Mouse (Mus musculus) mouse embryonic stem cell (cell line): ENCODE measurements at regions not wholly inside any gene's neighbourhood (a gene's known extent, or its start where the extent isn't known, plus 50 kb on each side); places are given as distances from the start of the nearest gene placed in this dataset.
"Not testable (repeated sequence)": the region's sequence is repeated elsewhere in the genome, so short reads cannot be mapped to it uniquely, and the experiment has no call there.

ENCODE experiments used
- in situ Hi-C, 2 experiments: fragments of 300-500 bp; cut with MboI; formaldehyde crosslinking; loops; 1 replicate in 1 of 2; 3 replicates in 1 of 2; pipeline ENCODE4 v1.14.3; 2019 to 2020; ENCODE audit warnings: low sequenced_read_pairs in 2 of 2, low pct_unique_long_range_greater_than_20kb in 1 of 2, mixed read lengths in 1 of 2; ENCODE audit not compliant: unreplicated experiment in 1 of 2

DNA sequence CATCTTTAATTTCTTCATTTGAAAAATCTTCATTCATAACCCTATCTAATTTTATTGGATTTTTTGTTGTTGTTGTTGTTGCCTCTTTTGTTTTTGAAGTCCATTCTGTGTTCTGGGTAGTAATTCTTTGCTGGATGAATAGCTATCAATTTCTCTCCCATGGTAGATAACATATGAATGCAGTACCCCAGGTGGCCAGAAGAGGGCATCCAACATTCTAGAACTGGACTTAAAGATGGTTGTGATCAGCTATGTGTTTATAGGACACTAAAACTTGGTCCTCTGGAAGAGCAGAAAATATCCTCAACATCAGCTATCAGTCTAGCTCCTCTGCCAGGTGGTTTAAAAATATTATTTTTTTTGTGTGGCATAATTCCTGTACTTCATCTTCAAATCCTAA, 73.0 kb downstream of the Prl2c3 start:
- in situ Hi-C loops, result not testable (repeated sequence)

DNA sequence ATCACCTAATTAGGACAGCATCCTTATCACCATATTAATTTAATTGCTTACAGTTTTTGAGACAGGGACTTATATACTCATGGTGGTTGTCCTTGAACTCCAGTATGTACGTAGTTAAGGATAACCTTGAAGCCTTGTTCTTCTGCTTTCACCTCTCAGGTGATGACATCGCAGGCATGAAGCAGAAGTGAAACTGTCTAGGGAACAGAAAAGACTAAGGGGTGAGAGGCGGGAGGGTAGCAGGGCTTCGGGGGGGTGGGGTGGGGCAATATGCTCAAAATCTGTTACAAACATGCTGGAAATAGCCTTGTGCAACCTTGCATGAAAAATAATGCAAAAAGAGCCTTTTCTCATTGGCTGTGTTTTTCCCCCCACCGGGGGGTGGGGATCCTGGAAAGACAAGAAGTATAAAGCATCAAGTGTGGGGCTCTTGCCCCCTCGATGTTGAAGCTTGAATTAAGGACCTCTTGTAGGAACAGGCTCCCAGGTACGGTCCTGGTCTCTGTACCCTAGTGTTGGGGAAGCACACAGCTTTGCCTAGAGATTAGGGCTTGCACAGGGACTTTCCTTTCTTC, 81.8 kb downstream of the Prl2c3 start:
- in situ Hi-C loops, result not testable (repeated sequence)

DNA sequence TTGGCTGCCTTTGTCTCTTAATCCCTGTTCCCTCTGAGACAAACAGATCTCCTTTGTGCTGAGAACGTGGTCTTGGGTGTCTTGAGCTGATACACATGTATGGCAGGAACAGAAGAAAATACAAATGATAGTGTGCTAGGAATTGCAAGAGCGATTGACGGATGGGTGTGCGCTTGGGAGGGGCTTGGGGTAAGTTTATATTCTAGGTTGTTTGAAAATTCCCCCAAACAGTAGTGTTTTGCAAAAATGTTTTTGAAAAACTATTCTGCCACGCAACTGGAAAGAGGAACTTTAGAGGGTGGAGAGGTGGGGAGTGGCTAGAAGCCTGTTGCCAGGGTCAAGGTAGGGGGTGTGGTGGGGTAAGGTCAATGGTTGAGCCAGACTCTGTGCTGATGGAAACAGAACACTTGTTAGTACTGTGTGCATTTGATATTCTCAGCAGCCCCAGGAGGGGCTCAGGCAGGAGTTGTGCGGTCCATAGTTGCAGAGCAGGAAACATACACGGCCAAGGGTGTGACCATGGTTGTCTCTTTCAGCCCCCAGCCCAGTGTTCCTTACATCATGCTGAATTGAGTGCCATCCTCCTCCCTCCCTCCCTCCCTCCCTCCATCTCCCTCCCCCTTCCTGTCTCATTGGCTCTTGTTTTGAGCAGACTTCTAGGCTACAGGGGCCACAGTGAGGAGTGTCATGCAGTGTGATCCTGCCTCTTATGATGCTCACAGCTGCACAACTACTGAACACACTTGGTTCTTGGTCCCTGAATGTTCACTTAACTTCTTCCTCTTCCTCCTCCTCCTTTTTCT, 88.2 kb downstream of the Prl2c3 start:
- in situ Hi-C loops, result no loop called here

DNA sequence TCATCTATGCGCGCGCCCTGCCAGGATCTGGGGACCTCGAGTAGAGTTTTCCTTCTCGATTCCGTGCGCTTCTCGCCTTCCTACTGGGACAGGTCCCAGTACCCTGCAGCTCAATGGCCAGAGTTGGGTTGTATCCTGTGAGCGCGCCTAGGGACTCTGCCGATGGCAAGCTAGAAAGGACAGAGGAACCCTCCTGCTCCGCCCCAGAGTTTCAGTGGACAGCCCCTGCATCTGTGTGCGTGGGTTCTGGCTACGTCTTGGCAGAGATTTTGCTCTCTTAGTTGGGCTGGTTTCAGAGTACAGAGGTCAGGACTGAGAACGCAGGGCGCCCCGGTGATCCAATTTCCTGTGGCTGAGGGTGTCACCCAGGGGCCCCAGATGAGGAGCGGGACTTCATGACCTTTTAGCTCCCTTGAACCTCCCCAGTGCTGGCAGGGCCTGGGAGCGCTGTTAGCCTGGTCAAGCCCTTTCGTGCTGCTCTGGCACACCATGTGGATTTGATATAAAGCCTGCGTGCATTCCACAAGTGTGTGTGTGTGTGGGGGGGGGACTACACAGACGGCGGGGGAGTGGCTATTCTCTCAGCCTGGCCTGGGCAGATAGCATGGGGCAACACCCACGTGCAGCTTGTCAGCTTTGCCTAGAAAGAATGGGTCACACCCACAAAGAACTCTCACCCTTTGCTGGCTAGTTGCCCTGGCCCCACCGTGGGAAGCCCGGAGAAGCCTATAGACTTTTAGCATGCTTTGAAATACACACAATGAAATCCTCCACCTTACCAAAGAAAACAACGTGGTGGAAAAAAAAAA, 96.9 kb downstream of the Prl2c3 start:
- in situ Hi-C loops, result not testable (repeated sequence)

DNA sequence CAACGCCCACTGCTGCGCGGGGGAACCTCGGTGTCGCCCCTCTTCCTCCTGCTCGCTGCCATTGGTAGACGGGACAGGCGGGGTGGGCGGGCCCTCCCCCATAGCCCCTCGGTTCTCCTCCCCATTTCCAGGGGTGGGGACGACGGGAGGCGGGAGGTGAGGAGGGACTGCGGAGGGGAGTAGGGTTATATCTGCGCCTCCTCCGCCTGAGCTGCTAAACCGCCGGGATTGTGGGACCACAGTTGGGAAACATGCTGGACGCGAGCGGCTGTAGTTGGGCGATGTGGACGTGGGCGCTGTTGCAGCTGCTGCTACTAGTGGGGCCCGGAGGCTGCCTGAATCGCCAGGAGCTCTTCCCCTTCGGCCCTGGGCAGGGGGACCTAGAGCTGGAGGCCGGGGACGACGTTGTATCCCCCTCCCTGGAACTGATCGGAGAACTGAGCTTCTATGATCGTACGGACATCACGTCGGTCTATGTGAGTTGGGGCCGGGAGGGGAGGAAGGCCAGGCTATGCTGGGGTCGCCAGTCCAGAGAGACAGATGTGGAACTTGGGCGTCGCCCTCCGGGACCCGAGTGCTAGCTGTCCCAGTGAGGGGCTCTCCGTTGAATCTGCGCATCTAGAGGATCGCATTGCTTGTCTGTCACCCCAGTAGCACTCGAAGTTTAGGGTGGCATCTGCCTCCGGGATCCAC, 97.6 kb downstream of the Prl2c3 start:
- in situ Hi-C loops, result not testable (repeated sequence)

DNA sequence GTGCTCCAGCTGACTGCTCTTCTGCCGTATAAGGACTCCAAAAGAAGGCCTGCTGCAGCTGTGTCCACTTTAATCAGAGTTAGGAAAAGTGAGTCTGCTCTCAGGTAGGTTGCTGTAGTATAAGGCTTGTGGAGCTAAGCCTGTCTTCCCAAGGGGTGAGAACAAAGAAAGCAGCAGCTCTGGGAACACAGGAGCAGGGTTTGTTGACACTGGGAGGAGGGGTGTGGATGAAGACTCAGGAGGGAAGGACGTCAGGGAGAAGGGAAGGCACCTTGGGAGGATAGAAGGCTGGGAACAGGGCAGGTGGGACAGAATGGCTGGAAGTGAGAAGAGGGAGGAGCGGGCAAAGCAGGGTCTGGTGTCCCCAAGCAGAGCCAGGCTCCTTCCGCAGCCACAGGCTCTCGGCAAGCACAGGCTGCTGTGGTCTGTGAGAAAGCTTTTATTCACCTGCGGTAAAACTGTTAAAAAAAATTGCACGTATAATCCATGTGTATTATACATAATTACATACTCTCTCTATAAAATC, 106.2 kb downstream of the Prl2c3 start:
- in situ Hi-C loops, result loop anchor here in 1 of 2 experiments (25.0 kb wide), 1 partner anchor 669 kb away; no protein-coding TSS in a partner anchor

DNA sequence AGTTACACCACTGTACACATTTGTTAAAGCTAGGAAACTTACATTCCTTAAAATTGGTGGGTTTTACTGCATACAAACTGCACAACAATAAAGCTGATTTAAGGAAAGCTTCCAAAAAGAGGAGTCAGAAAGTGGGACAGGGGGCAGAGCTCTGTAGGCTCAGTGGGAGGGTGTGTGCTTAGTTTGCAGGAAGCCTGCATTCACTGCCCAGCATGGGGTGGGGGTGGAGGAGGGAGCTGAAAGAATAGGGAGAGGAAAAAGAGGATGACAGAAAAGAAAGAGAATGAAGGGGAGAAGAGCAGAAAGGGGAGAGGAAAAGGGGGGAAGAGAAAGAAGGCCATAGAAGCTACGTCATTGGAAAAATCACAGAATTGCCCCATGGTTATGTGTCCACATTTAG, 111.1 kb downstream of the Prl2c3 start:
- in situ Hi-C loops, result loop anchor here in 1 of 2 experiments (25.0 kb wide), 1 partner anchor 674 kb away; no protein-coding TSS in a partner anchor

DNA sequence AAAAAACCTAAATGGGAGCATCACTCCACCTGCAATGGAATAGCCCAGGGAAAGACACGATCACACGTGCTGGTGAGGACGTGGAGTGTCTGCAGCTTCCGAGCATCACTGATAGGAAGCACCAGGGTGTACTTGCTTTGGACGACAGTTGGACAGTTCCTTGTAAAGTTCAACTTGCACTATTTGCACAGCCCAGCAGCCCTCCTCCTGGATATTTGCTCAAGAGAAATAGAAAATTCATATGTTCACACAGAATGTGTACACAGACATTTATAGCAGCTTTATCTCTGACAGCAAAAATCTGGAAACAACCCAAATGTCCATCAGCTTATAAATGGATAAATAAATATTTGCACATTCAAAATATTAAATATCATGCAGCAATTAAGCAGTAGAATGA, 111.7 kb downstream of the Prl2c3 start:
- in situ Hi-C loops, result loop anchor here in 1 of 2 experiments (25.0 kb wide), 1 partner anchor 674 kb away; no protein-coding TSS in a partner anchor

DNA sequence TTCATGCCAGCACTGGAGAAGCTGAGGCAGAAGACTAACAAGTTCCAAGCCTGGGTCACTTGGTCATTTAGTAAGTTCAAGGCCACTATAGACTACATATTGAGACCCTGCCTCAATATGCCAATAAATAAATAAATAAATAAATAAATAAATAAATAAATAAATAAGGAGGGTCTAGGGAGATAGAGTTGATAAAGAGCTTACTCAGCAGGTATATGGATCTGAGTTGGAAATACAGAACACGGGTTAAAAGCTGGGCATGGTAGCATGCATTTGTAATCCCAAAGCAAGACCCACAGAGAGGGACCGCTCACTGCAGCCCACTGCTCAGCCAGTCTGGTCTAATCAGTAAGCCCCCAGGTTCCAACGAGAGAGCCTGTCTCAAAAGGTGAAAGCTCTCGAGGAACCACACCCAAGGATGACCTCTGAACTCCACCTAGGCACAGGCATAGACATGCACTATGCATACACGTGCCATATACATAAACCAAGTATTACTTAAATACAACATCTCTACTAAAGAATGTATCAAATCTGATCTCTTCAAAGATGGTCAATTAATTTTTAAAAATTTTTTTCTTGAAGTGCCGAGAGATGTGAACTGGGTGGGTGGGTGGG, 115.4 kb downstream of the Ero1lb start:
- in situ Hi-C loops, result loop anchor here in 1 of 2 experiments (25.0 kb wide), 1 partner anchor 681 kb away; no protein-coding TSS in a partner anchor

DNA sequence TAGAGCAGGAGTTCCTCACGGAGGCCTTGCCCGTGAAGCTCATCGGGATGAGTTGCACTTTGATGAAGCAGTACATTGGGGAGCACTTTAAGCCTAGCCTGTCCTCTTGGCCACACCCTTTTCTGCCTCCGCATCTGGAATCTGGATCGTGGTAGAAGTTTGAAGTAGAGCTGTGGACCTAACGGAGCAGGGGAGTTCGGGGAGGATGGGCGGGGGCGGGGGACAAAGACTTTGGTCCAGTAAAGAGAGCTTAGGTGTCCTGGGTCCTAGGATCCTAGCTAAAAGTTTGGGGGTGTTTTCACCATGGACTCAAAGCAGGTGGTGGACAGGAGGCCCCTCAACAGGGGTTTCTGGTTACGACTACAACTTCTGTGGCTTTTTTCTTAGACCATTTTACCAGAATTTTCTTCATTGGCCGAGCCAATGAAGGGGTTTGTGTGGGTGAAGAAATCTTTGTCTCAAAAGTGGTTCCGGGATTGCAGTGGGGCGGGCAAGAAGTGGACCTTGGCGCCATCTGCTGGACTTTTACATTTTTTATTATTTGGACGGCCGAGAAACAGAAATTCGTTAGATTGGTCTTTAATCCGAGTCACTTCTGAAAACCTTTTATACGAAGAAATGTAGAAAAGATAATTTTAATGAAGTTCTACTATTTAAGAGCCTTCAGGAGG, 114.7 kb downstream of the Ero1lb start:
- in situ Hi-C loops, result loop anchor here in 1 of 2 experiments (25.0 kb wide), 1 partner anchor 682 kb away; no protein-coding TSS in a partner anchor

DNA sequence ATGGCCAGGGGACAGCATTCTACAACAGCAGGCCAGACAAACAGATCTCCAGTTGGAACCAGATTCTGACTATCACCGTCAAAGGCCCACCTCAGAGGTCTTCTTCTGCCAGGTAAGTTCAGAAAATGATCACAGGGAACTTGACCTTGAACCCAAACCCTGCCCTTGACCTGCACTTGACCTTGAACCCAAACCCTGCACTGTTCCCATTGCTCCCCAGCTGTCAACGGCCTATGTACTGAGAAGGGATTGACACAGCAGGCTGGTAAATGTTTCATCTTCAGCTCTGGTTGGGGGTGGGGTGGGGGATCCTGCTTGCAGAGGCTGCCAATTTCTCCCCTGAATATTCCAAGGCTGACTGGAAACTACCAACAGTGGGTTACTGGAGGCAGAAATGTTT, 111.7 kb downstream of the Ero1lb start:
- in situ Hi-C loops, result loop anchor here in 1 of 2 experiments (10.0 to 25.0 kb wide), 2 partner anchors 203 to 685 kb away; no protein-coding TSS in a partner anchor

DNA sequence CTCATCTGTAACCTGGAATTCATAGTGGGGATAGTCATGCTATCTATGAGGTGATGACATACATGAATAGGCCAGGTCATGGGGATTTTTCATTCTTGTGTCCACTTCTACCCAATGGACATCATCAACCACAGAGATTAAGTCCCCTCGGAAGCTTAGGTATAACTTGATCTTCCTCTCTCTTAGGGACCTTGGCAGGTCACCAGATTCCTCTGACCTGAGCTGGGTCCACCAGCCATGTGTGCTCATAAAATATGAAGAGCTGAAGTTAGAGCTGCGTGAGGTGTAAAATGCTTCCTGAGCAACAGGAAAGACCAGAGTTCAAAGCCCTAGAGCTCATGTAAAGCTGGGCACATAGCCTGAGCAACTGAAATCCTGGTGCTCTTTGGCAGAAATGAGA, 105.3 kb downstream of the Ero1lb start:
- in situ Hi-C loops, result loop anchor here in 1 of 2 experiments (10.0 kb wide), 1 partner anchor 196 kb away; no protein-coding TSS in a partner anchor

DNA sequence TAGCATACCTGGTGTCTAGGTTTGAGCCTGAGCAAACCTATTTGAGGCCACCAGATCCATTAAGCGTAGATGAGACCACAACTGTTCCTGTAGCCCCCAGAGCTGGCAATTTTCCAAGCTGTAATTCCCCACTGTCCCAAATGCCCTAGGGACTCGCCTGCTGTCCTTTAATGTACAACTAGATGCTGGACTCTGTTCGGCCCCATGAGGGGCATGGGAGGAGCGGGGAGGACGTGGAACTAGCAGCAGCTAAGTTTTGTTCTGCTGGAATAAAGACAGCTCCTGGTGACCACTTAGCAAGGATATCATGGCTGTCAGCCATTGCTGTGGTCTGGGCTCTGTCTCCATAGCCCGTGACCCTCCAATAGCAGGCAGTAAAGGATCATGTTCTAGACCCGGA, 103.1 kb downstream of the Ero1lb start:
- in situ Hi-C loops, result not testable (repeated sequence)

DNA sequence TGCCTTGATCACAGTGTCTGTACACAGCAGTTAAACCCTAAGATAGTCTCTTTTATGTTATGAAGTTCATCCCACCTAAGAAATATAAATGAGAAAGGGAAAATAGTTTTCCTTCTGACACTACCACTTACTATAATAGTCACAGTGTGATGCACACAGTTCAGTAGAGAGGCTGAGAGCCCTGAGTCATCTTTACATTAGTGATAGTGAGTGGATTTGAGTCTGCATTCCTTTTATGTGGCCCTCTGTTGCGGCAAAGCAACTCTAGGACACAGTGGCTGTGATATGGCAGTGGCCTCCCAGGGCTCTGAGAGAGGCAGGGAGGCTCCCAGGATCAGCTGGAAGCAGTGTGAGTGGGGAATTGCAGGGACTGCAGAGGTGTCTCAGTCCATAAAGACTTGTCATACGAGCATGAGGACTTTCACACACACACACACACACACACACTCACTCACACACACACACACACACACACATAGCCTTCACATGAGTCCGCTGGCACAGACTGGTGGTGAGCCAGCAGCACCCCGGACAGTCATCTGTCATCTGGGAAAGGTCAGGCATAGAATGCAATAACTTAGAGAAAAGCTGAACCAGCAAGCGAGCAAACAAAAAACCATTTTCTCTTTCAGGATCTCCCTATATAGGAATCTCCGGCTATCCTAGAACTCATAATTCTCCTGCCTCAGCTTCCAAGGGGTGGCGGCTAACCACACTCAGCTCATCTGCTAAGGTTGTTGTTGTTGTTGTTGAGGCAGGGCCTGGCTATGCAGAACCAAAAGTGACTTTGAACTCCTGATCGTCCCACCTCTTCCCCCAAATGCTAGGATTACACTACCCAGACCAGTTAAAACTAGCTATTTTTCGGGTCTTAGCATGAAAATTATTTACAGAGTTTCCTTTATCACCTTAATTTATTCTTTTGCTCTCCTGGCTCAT, 102.3 kb downstream of the Ero1lb start:
- in situ Hi-C loops, result not testable (repeated sequence)

DNA sequence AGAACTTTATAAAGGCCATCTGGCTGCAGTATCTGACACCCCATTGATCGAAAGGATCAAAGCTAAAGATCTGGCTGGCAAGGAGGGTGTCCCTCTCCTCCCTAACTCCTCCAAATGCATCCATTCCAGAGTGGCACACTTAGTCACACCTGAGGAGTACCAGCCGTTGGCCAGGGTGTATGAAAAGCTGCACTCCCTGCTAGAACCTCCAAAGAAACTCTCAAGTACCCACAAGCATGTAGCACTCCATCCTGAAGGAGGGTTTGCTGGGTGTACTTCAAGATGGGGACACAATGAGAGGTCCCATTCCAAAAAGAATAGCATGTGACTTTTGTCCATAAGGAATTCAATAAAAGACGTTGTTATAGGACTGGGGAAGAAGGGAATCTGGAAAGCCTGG, 100.4 kb downstream of the Ero1lb start:
- in situ Hi-C loops, result not testable (repeated sequence)
